Mouse (Mus musculus) brown adipose tissue, adult 24 weeks (tissue): ENCODE data around the gene Akr1cl. TPM values are rescaled to one million over a fixed set of nuclear protein-coding genes. Genes with fewer than 3 reads are reported as not detected.

Source experiments
- polyA plus RNA-seq: library from polyadenylated mRNA; stranded (reverse); fragments of >200 nt; gene quantifications from 2 replicates; pipeline ENCODE4 v1.2.4, GENCODE M21; 2012; ENCODE audit not compliant: missing spikeins, insufficient read depth, insufficient read length

The Akr1cl gene
- polyA plus RNA-seq, 1 experiment = not detected

Other genes starting within 250 kb of the Akr1cl start
- gene Plekhm3, start 75.9 kb downstream of the Akr1cl start, polyA plus RNA-seq = 2.3 and 3.1 TPM in 2 replicates
- not detected in 2 replicates for gene Cryge, start 18.4 kb upstream of the Akr1cl start, polyA plus RNA-seq
- not detected in 2 replicates for gene Crygd, start 30.7 kb upstream of the Akr1cl start, polyA plus RNA-seq
- gene Crygc, start 40.9 kb upstream of the Akr1cl start, polyA plus RNA-seq = not detected in 2 replicates
- gene Crygb, start 49.5 kb upstream of the Akr1cl start, polyA plus RNA-seq = not detected in 2 replicates
- not detected in 2 replicates for gene Cryga, start 70.6 kb upstream of the Akr1cl start, polyA plus RNA-seq
- gene Gm28845, start 86.8 kb upstream of the Akr1cl start, polyA plus RNA-seq = not detected in 2 replicates
- not detected in 2 replicates for gene D630023F18Rik, start 90.5 kb upstream of the Akr1cl start, polyA plus RNA-seq
- gene Idh1, start 153.7 kb upstream of the Akr1cl start, polyA plus RNA-seq = 333 and 355 TPM in 2 replicates
- 9.1 and 9.5 TPM in 2 replicates for gene Pikfyve, start 153.9 kb upstream of the Akr1cl start, polyA plus RNA-seq
- gene Pth2r, start 249.3 kb upstream of the Akr1cl start, polyA plus RNA-seq = not detected in 2 replicates